ENCODE assay signal across 8 mouse cellular contexts in the genomic region with DNA sequence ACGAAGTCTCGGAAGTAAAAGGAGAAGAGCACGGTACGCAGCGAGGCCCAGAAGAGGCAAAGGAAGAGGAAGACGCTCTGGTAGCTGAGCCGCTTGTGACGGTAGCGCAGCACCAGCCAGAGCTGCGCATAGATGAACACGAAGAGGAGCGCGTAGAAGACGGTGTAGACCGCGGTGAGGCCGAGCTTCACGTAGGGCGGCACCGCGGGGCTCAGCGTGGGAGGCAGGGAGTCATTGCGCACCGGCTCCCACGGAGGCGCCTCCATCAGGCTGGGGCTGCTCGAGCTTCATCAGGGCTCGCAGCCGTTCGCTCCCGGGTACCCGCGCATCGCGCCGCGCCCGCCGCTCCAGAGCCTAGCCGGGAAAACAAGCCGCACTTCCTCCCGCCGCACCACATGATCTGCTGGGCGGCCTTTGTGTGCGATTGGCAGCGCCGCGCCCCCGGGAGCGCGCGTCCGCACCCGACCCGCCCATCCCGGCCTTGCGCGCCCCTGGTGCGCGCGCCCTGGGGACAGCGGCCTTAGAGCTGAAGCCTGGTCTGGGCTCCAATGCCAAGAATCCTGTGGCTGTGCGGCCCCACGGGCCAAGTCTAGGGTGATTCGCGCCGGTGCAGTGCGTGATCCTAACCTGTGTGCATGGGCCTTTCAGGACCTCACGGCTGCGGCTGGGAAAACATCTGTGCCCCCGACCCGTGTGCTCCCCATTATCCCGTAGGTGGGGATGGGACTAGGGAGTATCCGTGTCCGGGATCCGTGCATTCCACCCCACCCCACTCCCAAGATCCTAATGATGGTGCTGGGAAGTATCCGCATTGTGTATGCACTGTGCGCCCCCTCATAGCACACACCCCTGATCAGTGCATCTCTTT. TPM values are rescaled to one million over a fixed set of nuclear protein-coding genes. Genes with fewer than 3 reads are reported as not detected.
DNase-seq lines count a peak whose midpoint lies in the region; ATAC-seq and TF ChIP-seq lines count a peak whose summit lies in the region.
"Not testable (repeated sequence)": the region's sequence is repeated elsewhere in the genome, so short reads cannot be mapped to it uniquely, and the experiment has no call there.

A gene (minus strand): TSS at position 787 of the 868 bp plus-strand sequence.

- not testable (repeated sequence) for TF ChIP-seq EP300 in ES-Bruce4 (IDR thresholded peaks at IDR 0.05; ENCODE audit: insufficient read depth, low read depth, low read length)

- H3K9ac ChIP-seq in ES-Bruce4 (ENCODE audit: low read depth, poor library complexity, severe bottlenecking), result not testable (repeated sequence)
- peak within 1 kb of the TSS; percentile 46; the same call in 1 of the 2 replicates for H3K9ac ChIP-seq in forebrain, postnatal 0 days
- peak within 1 kb of the TSS; percentile 51; the same call in 1 of the 2 replicates for H3K9ac ChIP-seq in midbrain, embryonic 14.5 days (replicated peaks; ENCODE audit: low read length)

- not testable (repeated sequence) for H3K27me3 ChIP-seq in ES-Bruce4 (ENCODE audit: control insufficient read depth, insufficient read depth, low read length, poor library complexity, severe bottlenecking); forebrain, postnatal 0 days (ENCODE audit: insufficient read depth, low read length); midbrain, embryonic 14.5 days (ENCODE audit: control insufficient read depth, insufficient read depth, low read length); spleen, adult 2 months (ENCODE audit: control insufficient read depth, insufficient read depth, low read length)

- not testable (repeated sequence) for H3K9me3 ChIP-seq in ES-Bruce4 (replicated peaks; ENCODE audit: control insufficient read depth, insufficient read depth, low read length, poor library complexity, severe bottlenecking); forebrain, postnatal 0 days (ENCODE audit: low read length); midbrain, embryonic 14.5 days (ENCODE audit: control insufficient read depth, low read length)

- not testable (repeated sequence) for H3K27ac ChIP-seq in ES-Bruce4 (ENCODE audit: insufficient read depth, low read length)
- peak within 1 kb of the TSS; percentile 45; the same call in 1 of the 2 replicates for H3K27ac ChIP-seq in forebrain, postnatal 0 days (ENCODE audit: low read depth, low read length)
- peak within 1 kb of the TSS; percentile 70; the same call in 1 of the 2 replicates for H3K27ac ChIP-seq in midbrain, embryonic 14.5 days (replicated peaks; ENCODE audit: low read depth, low read length)
- H3K27ac ChIP-seq in spleen, adult 2 months (ENCODE audit: insufficient read depth, low read length), result peak within 1 kb of the TSS; percentile 29; the same call in 1 of the 2 replicates

- WGBS in forebrain, postnatal 0 days, result under 1% methylated on average over 48 of the region's 78 CpGs
- WGBS in midbrain, embryonic 14.5 days, result under 1% methylated on average over 52 of the region's 78 CpGs
- WGBS in spleen, adult 2 months, result 1% methylated on average over 57 of the region's 78 CpGs

- DNase-seq in cerebellum, adult 18-20 months, result peak; percentile 28 to 60
- peak; percentile 76 for DNase-seq in forebrain, postnatal 0 days
- peak; percentile 55 to 64 for DNase-seq in heart, postnatal 10 days
- peak; percentile 75 for DNase-seq in kidney, postnatal 14 days
- DNase-seq in liver, result peak; percentile 18
- DNase-seq in midbrain, embryonic 14.5 days, result peak; percentile 77
- DNase-seq in spleen, adult 2 months (ENCODE audit: low read depth in 1 of 2, low spot score in 2 of 2), result peak in 1 of 2 experiments; percentile 20

- intact Hi-C loops in heart, postnatal 10 days (cut with DNase I), result not testable (repeated sequence)

- not testable (repeated sequence) for H3K36me3 ChIP-seq in ES-Bruce4 (ENCODE audit: control insufficient read depth, insufficient read depth, low read length, poor library complexity, severe bottlenecking); forebrain, postnatal 0 days (ENCODE audit: insufficient read depth); midbrain, embryonic 14.5 days (ENCODE audit: control insufficient read depth, insufficient read depth, low read length); spleen, adult 2 months (ENCODE audit: control insufficient read depth, insufficient read depth, low read length)

- ATAC-seq in forebrain, postnatal 0 days, result peak; percentile 91
- ATAC-seq in midbrain, embryonic 14.5 days (ENCODE audit: low FRiP score, low TSS enrichment), result peak; percentile 90

- H3K4me2 ChIP-seq in forebrain, postnatal 0 days (ENCODE audit: low read depth), result peak within 1 kb of the TSS; percentile 49
- H3K4me2 ChIP-seq in midbrain, embryonic 14.5 days (ENCODE audit: low read length), result peak within 1 kb of the TSS; percentile 49

- H3K4me3 ChIP-seq in ES-Bruce4 (ENCODE audit: low read depth, low read length), result peak within 1 kb of the TSS; percentile 70
- H3K4me3 ChIP-seq in forebrain, postnatal 0 days (ENCODE audit: low read depth, low read length), result peak within 1 kb of the TSS; percentile 36
- peak within 1 kb of the TSS; percentile 39 for H3K4me3 ChIP-seq in midbrain, embryonic 14.5 days (replicated peaks; ENCODE audit: low read depth, low read length)
- peak within 1 kb of the TSS; percentile 48 for H3K4me3 ChIP-seq in spleen, adult 2 months (ENCODE audit: extremely low read depth, insufficient read depth, insufficient read length)

- TF ChIP-seq POLR2A in ES-Bruce4 (IDR thresholded peaks at IDR 0.05; ENCODE audit: insufficient read depth, low read length); spleen, adult 2 months (IDR thresholded peaks at IDR 0.05; ENCODE audit: low read depth, low read length): not testable (repeated sequence)

- not testable (repeated sequence) for TF ChIP-seq CTCF in ES-Bruce4 (IDR thresholded peaks at IDR 0.05; ENCODE audit: low read depth, low read length); forebrain, postnatal 0 days (IDR thresholded peaks at IDR 0.05; ENCODE audit: low read depth); spleen, adult 2 months (IDR thresholded peaks at IDR 0.05; ENCODE audit: extremely low read depth, insufficient read depth, insufficient read length, insufficient replicate concordance)

- not testable (repeated sequence) for H3K4me1 ChIP-seq in ES-Bruce4 (ENCODE audit: control insufficient read depth, insufficient read depth, low read length); forebrain, postnatal 0 days (ENCODE audit: insufficient read depth); midbrain, embryonic 14.5 days (ENCODE audit: control insufficient read depth, insufficient read depth, low read length); spleen, adult 2 months (ENCODE audit: control insufficient read depth, insufficient read depth, insufficient read length)

RNA-seq across cellular contexts. Expression of the gene that starts here (rescaled TPM):
- 16.8 and 22.9 TPM in 2 replicates for polyA plus RNA-seq in ES-Bruce4 (2011; ENCODE audit: insufficient read depth, insufficient read length, low read depth, missing spikeins)
- total RNA-seq in forebrain, postnatal 0 days (2014; rRNA removed), result 13.6 and 18.3 TPM in 2 replicates
- polyA plus RNA-seq in forebrain, postnatal 0 days (2015; fragmentation: Nextera tagmentation; extraction: Ambion mirVana), result 14.1 and 16.4 TPM in 2 replicates
- 10 to 100 TPM in 1 of 2 experiments, 1 to 10 TPM in 1; 9.1 to 11.6 TPM for total RNA-seq in heart, postnatal 10 days (2021)
- polyA plus RNA-seq in midbrain, embryonic 14.5 days (2014; fragmentation: Nextera tagmentation; extraction: Ambion mirVana), result 27.5 and 28.5 TPM in 2 replicates
- polyA plus RNA-seq in spleen, adult 2 months (2012; rRNA removed), result 64.4 and 75.2 TPM in 2 replicates
